In the genomic region with DNA sequence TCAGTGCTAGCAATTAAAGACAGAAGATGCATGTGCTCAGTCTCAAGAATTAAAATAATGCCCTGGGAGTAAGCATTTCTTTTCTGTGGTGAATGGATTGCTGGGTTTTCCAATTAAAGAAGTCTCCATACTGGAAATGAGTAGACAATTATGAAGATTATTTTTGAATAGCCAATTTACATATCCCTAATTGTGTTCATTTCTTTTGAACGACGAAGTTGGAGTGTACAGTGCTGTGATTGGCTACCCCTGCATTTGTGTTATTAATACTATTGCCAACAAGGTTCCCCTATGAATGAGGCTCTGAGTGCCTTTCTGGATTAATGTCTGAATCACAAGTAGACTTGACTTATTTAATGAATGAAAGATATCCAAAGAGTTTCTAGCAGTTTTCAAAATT, we compare ENCODE assay signal across 18 mouse cellular contexts.
"Had no signal": no experiment of that assay in that cellular context is flagged by ENCODE, and none has a peak within 500 bp of the region (broad histone marks: within the 10 kb centered on the region; RNA-seq: fewer than 3 reads in every experiment).

No protein-coding gene starts in this region.

- H3K27ac ChIP-seq: lung, embryonic 15.5 days; macrophage; midbrain, embryonic 13.5 days; midbrain, embryonic 15.5 days; neural tube, embryonic 12.5 days had no signal

- ATAC-seq: liver, postnatal 0 days; lung, postnatal 0 days; midbrain, embryonic 13.5 days; midbrain, embryonic 15.5 days had no signal

- DNase-seq: liver, postnatal 0 days; lung, adult 2 months; lung, postnatal 14 days; lung, postnatal 36 days; right cerebral cortex, postnatal 25 days; right cerebral cortex, postnatal 4 days; spleen, adult 18-20 months; thymus, adult 18-20 months; thymus, postnatal 14 days; thymus, postnatal 36 days had no signal

- H3K9ac ChIP-seq: liver, postnatal 0 days; lung, embryonic 15.5 days; midbrain, embryonic 13.5 days; midbrain, embryonic 15.5 days; neural tube, embryonic 12.5 days had no signal

- H3K36me3 ChIP-seq: lung, embryonic 15.5 days; midbrain, embryonic 13.5 days; midbrain, embryonic 15.5 days; neural tube, embryonic 12.5 days had no signal

- H3K4me1 ChIP-seq: megakaryocyte, embryonic 14.5 days; midbrain, embryonic 13.5 days; midbrain, embryonic 15.5 days; neural tube, embryonic 12.5 days had no signal

- H3K4me3 ChIP-seq: lung, embryonic 15.5 days; megakaryocyte, embryonic 14.5 days; midbrain, embryonic 13.5 days; midbrain, embryonic 15.5 days; neural tube, embryonic 12.5 days had no signal

- H3K27me3 ChIP-seq: lung, embryonic 15.5 days; megakaryocyte, embryonic 14.5 days; midbrain, embryonic 13.5 days; midbrain, embryonic 15.5 days; neural tube, embryonic 12.5 days had no signal

- H3K4me2 ChIP-seq: lung, embryonic 15.5 days; midbrain, embryonic 11.5 days; midbrain, embryonic 13.5 days; midbrain, embryonic 15.5 days; neural tube, embryonic 12.5 days had no signal

- H3K9me3 ChIP-seq: lung, embryonic 15.5 days; midbrain, embryonic 13.5 days; midbrain, embryonic 15.5 days; neural tube, embryonic 12.5 days had no signal
